In genomic region chr17:49435081-49435480, GRCm38 (mm10) we compare ENCODE assay signal across 19 mouse cellular contexts. TPM values are rescaled to one million over a fixed set of nuclear protein-coding genes. Genes with fewer than 3 reads are reported as not detected.
DNase-seq lines count a peak whose midpoint lies in the region; ATAC-seq and TF ChIP-seq lines count a peak whose summit lies in the region.
"Had no signal": no experiment of that assay in that cellular context is flagged by ENCODE, and none has a peak within 500 bp of the region (broad histone marks: within the 10 kb centered on the region; RNA-seq: fewer than 3 reads in every experiment).

No protein-coding gene starts in this region.

- WGBS in lung, adult 2 months: 82% methylated on average over 10 of the region's 10 CpGs

- ATAC-seq in common myeloid progenitor, adult 5-6 weeks (replicated peaks; ENCODE audit: low read depth, poor library complexity, severe bottlenecking): peak; percentile 6; the same call in 1 of the 2 replicates
- ATAC-seq in cerebellum, adult (ENCODE audit: insufficient number of reproducible peaks, low FRiP score, low TSS enrichment): no peak
- ATAC-seq: activated CD4-positive, CD25-positive, alpha-beta regulatory T cell, adult 4 months; forebrain, embryonic 16.5 days; intestine, embryonic 16.5 days had no signal

- no peak overlapping the region for H3K4me3 ChIP-seq in lung, adult 2 months (replicated peaks; ENCODE audit: extremely low read depth, low read depth, low read length)
- H3K4me3 ChIP-seq in megakaryocyte, embryonic 14.5 days (replicated peaks): peak overlapping the region; percentile 2
- H3K4me3 ChIP-seq: gastrocnemius, adult 2 months; heart, embryonic 13.5 days; hindbrain, embryonic 10.5 days; limb, embryonic 10.5 days; lung, embryonic 15.5 days; midbrain, embryonic 10.5 days had no signal

- TF ChIP-seq CTCF in lung, adult 2 months (IDR thresholded peaks at IDR 0.05; ENCODE audit: insufficient read depth, low read length): no peak

- peak; percentile 3 for DNase-seq in lung, adult 2 months
- DNase-seq in lung, postnatal 10 days: no peak
- peak; percentile 28 for DNase-seq in liver
- no peak for DNase-seq in frontal cortex, postnatal 14 days (ENCODE audit: low spot score in 2 of 2)
- DNase-seq: adrenal gland, postnatal 36 days; cerebellum, postnatal 10 days; gastrocnemius, adult 2 months; thymus, adult 18-20 months had no signal

- no peaks in the 10 kb centered on the region for H3K27me3 ChIP-seq in megakaryocyte, embryonic 14.5 days (replicated peaks)
- H3K27me3 ChIP-seq: heart, embryonic 13.5 days; lung, embryonic 15.5 days had no signal

- H3K9me3 ChIP-seq in megakaryocyte, embryonic 14.5 days: no peaks in the 10 kb centered on the region
- H3K9me3 ChIP-seq: heart, embryonic 13.5 days; limb, embryonic 10.5 days; lung, embryonic 15.5 days; midbrain, embryonic 10.5 days had no signal

- H3K4me1 ChIP-seq in lung, adult 2 months (ENCODE audit: control insufficient read depth, insufficient read depth, low read length): peaks cover 11% of the 10 kb centered on the region
- peaks cover 49% of the 10 kb centered on the region for H3K4me1 ChIP-seq in megakaryocyte, embryonic 14.5 days

- H3K36me3 ChIP-seq in megakaryocyte, embryonic 14.5 days (replicated peaks; ENCODE audit: low read length): peaks cover 73% of the 10 kb centered on the region

- TF ChIP-seq POLR2A in lung, adult 2 months (IDR thresholded peaks at IDR 0.05; ENCODE audit: borderline replicate concordance, extremely low read depth, low read depth, low read length): no peak

RNA-seq across cellular contexts. Expression of gene Mocs1, which starts 6.9 kb away (rescaled TPM):
- polyA plus RNA-seq in lung, adult 2 months (2012; rRNA removed): 36.2 and 39.7 TPM in 2 replicates
- total RNA-seq in common myeloid progenitor, adult 5-6 weeks (2017): 9.3 and 11.6 TPM in 2 replicates
- 11.0 and 12.8 TPM in 2 replicates for polyA plus RNA-seq in megakaryocyte, embryonic 14.5 days (2012; ENCODE audit: insufficient read depth, low replicate concordance)

Comparison
In these comparisons a context has a peak if more than half of its experiments do, and no peak if none do; other contexts are left out.
1. DNase-seq: peak in lung, adult 2 months (single experiment) and liver (single experiment); none in lung, postnatal 10 days (single experiment) and frontal cortex, postnatal 14 days (0 of 2).